Mouse (Mus musculus): ENCODE data around the gene Gm21961.
"Not testable (repeated sequence)": the region's sequence is repeated elsewhere in the genome, so short reads cannot be mapped to it uniquely, and the experiment has no call there.

Gm21961 gene

DNA sequence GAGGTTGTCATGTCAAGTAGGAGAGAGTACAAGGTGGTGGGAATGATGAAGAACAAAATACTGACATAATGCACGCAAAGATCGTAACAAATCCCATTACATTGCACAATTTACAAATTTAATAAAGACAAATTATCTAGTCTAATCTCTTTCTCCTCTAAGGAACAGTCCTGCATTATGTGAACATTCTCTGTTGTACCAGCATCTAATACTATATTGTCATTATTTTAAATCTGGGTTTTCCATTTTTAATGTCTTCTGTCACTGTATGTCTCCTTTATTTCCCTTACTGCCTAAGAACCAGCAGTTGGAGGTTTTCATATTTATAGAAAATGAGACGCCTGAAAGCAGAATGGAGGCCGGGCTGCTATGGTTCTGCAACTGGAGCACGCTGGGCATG lies at the start of gene Gm21961:
Gm21961 (minus strand) TSS at position 101 of the 400 bp plus-strand sequence.
- ATAC-seq (ENCODE audit: low TSS enrichment): no peak

DNA sequence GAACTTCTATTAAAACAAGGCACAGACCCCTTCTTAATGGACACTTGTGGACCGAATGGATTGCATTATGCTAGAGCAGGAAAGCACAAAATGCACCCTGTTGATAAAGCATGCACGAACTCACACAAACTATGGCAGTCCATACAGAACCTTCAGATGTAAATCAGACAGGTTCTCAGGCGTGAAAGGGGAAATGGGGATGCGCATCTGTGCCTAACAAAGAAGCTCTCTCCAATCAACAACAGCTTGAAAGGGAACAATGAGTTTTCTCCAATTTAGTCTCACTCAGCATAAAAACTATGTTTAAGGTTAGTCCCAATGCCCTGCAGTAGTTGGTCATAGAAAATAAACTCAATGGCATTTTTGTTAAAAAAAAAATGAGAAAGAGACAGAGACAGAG lies 27.3 kb upstream of the Gm21961 start:
- ATAC-seq (ENCODE audit: low TSS enrichment): no peak

DNA sequence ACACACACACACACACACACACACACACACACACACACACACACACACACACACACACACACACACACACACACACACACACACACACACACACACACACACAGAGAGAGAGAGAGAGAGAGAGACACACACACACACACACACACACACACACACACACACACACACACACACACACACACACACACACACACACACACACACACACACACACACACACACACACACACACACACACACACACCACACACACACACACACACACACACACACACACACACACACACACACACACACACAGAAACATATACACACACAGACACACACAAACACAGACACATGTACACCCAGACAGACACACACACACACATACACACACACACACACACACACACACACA lies 24.5 kb upstream of the Gm21961 start:
- ATAC-seq (ENCODE audit: low TSS enrichment): not testable (repeated sequence)

DNA sequence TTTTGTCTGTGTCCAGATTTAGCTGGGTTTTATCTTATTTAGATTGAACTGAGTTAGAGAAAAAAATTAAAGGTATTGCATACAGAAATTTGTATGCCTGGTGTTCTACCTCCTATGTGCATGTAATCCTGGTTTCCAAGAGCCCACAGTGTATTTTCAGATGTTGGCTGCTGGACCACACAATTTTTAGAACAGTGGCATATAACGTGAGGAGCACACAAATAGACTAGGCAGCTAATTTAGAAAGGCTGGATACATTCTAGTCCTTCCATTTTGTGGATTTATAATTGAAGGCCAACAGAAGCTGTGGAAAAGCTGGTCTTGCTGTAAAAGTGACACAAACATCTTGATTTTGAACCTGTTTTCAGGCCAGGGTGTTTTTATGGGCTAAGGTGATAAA lies 3.3 kb upstream of the Gm21961 start:
- ATAC-seq (ENCODE audit: low TSS enrichment): peak; percentile 80

DNA sequence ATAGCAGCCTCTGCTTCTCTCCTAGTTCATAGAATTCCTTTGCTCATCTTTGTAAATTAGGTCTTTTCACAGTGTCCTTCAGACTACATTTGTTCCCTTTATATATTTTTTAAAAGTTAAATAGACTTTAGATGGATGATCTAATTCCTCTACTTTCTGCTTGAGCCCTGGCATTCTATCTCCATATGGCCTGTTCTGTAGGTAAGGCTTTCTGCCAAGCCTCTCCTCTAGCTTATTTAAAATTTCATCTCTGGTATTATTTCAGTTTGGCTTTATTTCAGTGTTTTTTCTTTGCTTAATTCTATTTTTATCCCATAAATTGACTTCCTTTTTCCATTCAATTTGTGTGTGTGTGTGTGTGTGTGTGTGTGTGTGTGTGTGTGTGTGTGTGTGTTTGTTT lies 8.5 kb downstream of the Gm21961 start:
- ATAC-seq (ENCODE audit: low TSS enrichment): peak; percentile 57; the same call in 1 of the 2 replicates

DNA sequence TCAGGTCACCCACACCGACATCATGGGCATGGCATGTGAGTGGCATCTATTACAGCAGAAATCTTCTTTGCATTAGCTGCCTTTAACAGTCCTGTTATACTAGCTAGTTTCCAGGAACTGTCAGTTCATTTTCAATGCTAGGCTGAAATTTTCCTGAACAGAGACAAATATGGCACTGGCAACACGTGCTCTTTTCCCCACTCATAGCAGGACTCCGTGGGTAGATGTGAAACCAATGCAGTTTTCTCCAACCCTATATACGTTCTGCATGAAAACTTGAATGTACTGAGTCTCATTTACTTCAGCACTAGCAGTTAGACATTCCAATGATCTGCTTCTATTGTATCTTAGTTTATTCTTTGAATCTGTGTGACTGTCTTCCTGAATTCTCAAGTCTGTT lies 20.2 kb downstream of the Gm21961 start:
- ATAC-seq (ENCODE audit: low TSS enrichment): peak; percentile 90

DNA sequence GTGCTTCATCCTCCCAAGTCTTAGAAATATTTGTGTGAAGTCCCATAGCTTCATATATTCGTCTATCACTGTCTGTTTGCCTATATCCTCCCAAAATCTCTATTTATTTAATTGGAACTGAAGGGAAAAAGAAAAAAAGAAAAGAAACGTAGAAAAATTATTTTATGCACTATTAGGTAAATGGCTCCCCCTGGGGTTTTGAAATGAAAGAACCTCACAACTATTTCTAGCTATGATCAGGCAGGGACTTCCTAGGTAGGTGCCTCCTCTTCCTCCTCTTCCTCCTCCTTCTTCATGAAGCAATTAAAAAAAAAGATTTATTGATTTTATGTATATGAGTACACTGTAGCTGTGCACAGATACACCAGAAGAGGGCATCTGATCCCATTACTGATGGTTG lies 34.7 kb downstream of the Gm21961 start:
- no peak for ATAC-seq (ENCODE audit: low TSS enrichment)

DNA sequence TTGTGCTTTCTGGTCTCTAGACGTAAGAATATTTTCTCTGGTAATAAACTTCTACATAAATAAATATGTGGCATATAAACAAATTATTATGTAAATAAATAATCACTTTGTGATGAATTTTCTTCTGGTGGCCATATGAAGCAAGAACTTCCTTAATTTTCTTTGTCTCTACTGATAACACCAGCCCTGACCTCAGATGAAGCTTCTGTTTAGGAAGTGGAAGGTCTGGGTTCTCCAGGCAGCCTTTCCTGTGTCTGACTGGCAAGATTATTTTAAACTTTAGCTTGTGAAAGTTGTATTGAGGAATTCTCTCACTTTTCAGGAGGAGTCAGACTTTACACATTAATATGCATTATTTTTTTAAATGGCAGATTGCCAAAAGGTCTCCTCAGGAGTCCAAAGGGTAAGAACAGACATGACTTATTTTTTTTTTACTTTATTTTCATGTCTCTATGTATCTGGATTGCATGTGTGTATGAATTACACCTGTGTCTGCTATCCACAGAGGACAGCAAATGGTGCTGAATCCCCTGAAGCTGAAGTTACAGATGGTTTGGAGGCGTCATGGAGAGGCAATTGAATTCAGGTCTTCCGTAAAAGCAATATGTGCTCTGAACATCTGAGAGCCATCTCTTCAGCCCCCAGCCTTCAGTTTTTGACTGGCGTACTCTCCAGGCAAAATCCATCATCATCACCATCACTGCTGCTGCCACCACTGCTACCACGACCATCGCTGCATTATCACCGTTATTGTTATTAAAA lies 38.5 kb downstream of the Gm21961 start:
- peak; percentile 85 for ATAC-seq (ENCODE audit: low TSS enrichment)
